Mouse (Mus musculus): ENCODE data around the gene Ckm.

Ckm gene

DNA sequence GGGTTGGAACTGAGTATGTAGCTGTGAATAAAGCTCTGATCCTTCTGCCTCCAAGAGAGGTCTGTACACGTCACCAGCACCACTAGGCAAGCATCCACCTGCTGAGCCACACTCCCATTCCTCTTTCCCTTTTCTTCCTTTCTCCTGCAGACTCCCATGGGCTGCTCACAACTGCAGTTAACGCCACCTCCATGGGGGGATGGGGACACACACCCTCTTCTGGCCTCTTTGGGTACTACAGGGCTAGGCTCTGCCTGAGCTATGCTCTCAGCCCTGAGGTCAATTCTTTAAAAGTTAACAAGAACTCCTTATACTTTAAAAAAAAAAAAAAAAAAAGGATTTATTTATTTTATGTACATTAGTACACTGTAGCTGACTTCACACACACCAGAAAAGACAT lies 27.9 kb downstream of the Ckm start:
- no peak for DNase-seq (ENCODE audit: low read depth, low spot score)

DNA sequence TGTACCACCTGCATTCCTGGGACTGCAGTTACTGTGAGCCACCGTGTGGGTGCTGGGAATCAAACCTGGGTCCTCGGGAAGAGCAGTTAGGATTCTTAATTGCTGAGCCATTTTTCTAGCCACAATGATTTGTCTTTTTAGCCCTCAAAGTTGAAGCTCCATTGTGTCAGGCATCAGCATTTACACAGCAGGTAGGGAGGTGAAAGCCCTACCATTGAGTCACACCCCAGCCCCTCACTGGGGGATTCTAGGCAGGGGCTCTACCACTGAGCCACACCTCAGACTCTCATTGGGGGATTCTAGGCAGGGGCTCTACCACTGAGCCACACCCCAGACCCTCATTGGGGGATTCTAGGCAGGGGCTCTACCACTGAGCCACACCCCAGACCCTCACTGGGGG lies 31.7 kb downstream of the Ckm start:
- DNase-seq (ENCODE audit: low read depth, low spot score), result no peak

DNA sequence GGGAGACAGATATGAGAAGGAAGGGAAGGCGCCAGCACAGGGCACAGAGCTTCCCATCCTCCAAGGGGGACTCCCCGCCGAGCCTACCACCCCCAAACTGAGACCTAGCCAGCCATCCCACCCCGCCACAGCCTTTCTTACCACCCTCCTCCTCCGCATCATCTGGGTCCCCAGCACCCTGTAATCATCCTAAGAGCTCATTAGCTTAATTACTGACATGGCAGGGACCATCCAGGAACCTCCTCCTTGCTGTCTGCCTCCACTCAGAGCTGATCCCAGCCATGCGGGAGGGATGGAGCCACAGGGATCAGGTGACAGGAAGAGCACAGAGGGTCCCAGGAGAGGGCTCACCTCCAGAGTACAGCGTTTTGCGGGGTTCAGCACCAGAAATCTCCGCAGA lies 32.5 kb downstream of the Ckm start:
- DNase-seq (ENCODE audit: low read depth, low spot score), result no peak

DNA sequence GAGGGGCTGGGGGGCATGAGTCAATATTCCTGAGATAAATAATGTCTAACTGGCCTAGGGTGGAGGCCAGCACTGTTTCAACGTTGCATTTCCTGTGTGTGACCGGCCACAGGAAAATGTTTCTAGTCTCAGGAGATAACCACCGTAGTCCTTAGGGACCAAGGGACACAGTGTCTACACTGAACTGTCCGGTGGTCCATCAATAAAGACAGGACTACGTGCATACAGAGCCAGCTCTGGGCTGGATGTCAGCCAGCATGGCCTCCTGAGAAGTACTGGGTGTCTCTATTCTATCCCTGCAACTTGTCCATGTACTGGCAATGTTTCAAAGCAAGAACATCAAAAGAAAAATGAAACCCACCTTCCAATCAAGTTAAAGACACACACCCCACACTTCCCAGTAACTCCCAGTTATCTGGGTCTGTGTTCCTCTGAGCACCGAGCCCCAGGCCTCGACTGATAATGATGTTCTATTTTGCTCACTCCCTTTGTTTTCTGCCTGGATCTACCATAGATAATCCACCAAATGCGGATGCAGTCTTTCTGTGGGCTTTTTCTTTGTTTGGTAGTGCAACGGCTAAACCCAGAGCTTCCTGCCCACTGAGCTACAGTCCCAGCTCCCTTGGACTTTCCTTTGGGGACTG lies 37.0 kb downstream of the Ckm start:
- no peak for DNase-seq (ENCODE audit: low read depth, low spot score)

DNA sequence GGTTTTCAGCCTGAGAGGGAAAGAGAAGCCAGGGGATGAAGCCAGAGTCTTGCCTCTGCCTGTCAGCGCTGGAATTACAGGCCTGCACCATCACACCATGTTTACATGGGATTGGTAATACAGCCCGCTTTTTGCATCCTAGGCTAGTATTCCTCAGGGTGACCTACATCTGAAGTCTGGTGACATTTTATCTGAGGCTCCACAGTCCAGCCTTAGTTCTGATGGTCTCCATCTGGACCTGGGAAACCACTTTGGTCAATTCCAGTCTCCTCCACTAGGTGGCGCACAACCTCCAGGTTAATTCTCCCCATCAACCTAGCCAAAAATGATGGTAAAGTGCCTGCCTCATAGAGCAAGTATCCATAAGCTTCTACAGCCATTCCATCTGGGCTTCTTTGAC lies 38.8 kb downstream of the Ckm start:
- no peak for DNase-seq (ENCODE audit: low read depth, low spot score)

DNA sequence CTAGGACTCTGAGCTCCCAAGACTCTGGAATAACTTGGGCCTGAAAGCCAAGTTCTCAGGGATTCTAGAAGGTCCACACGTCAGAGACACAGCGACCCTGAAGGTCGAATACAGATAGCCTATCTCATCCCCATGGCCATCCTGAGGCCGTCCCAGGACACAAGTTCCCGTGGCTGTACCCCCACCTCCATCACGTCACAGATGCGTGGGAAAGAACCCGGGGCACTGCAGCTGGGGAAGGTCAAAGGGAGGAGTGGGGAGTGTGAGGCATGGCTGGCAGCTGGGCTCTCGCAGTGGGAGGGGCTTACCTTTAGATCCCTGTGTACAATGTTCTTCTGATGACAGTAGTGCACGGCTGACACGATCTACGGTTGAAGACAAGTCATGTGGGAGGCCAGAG lies 40.2 kb downstream of the Ckm start:
- no peak for DNase-seq (ENCODE audit: low read depth, low spot score)

DNA sequence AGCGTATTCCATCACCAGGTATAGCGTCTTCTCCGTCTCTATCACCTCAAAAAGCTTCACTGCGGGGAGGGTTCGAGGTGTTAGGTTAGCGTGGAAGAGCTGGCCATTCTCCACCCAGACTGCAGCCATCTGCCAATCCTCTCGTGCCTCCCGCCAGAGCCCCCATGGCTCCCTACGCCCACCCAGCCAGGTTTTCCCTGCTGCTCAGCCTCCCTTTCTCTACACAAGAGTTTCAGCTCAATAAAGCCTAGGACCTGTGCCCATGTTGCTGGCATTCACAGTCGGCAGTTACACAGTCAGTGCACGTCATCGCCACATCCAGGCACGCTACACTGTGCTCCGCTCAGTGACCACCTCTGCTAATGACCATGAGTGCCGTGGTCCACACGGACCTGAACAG lies 43.1 kb downstream of the Ckm start:
- DNase-seq (ENCODE audit: low read depth, low spot score), result no peak

DNA sequence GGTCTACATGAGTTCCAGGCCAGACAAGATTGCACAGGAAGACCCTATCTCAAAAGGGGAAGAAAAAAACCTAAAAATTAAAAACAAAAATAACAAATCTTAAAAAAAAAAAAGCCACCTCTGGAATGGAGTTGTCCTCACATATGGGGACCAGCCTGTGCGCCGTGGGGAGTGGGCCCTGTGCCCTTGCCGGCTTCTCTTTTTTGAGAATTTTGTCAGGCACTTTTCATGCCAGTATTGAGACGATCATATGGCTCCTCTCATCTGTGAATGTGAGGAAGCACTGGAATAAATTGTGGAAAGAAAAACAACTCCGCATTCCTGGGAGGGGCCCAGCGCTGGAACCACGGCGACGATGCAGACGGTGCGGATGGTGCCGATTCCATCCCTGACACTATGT lies 44.6 kb downstream of the Ckm start:
- DNase-seq (ENCODE audit: low read depth, low spot score), result no peak

DNA sequence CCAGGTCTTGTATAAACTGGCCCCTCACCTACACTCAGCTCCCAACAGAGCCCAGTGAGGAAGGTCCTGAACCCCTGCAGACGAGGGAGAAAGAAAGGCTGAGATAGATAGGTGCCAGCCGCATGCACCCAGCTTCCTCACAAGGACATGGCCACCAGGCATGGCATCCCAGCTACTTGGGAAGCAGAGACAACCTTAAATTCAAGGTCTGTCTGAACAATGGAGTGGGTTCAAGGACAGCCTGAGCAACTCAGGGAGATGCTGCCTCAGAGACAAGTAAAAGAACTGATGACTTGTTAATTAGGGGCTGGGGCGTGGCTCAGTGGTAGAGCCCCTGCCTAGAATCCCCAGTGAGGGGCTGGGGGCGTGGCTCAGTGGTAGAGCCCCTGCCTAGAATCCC lies 50.6 kb downstream of the Ckm start:
- no peak for DNase-seq (ENCODE audit: low read depth, low spot score)

DNA sequence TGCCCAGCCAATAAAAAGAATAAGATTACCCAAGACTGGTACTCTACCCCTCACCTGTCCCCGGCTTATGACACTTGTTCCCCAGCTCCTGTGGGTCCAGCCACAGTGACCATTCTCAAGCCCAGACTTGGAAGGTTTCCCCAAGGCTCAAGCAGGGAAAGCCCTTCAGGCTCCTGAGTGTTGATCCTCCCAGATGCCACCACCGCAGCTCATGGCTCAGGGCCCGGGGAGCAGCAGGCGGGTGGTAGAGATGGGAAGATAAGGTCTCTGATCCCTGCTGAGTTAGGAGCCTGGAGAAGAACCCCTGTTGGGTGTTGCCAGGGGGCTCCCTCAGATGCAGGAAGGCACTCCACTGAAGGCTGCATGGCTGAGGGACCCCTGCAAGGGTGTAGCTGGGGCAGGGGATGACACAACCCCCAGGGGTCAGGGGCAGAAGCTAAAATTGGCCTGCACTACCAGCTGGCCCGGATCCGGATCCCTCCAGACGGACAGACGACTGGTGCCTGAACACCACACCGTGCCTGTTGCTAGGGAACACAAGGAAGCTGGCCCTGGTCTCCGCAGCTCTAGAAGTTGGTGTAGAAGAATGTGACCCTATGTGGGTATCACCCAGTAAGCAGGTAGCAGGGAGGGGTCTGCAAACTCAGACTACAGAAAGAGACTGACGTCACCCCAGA lies 51.4 kb downstream of the Ckm start:
- DNase-seq (ENCODE audit: low read depth, low spot score), result no peak

DNA sequence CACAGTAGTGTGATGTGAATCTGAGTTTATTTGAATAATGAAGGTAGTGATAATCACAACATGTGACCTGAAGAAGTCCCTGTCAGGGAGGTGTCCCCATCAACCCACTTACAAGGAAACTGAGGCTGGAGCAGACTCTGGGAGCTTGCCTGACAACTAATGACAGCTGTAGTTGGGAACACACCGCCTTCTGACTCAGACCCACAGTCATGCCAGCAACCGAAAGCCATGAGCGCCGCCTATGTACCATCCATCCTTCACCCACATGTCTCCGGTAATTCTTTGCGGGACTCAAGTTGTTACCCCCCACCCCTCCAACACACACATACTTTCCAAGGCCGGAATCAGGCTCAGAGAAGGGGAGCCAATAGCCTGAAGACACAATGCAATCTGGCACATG lies 52.1 kb downstream of the Ckm start:
- DNase-seq (ENCODE audit: low read depth, low spot score), result no peak

DNA sequence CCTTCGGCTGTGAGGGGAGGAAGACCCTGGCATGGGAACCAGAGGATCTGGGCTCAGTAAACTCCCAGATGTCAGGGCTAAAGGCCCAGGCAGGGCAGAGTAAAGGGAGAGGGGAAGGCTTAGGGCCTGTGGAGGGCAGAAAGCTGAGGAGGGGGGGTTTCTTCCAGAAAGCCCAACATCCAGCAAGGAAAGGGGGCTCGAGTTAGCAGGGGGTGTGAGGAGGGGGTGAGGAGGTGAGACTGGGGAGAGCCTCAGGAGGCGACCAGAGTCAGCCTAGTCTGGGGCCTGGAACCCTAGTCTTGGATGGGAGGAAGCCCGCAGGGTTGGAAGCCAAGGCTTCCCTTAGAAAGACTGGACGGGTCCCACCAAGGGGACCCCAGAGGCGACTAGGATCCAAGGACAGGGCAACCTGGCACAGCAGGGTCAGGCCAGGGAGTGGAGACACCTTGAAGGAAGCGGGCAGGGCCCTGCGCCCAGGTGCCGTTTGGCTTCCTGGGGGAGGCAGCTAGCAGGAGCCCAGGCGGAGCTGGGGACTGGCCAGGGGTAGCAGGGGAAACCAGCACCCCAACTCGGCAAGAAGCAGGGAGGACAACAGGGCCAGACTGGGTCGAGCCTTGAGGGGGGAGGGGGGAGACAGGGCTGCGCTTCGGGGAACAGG lies 53.0 kb downstream of the Ckm start:
- DNase-seq (ENCODE audit: low read depth, low spot score), result no peak

DNA sequence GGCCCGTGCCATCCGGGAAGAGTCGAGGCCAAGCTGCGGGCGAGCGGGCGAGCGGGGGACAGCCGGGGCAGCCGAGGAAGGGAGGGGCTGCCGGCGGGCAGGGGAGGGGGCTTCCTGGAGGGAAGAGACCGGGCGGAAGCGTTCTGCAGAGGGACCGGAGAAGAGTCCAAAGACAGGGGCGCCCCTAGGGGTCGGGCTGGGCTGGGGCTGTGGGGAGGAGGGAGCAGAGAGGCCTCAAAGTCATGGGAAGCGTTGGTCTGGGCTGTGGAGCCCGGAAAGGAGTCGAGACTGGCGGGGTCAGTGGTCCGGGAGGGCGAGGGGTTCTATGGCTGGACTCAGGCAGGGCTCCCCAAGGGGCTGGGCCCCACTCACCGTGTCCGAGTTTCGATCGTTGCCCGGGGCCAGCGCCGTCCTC lies 53.5 kb downstream of the Ckm start:
- DNase-seq (ENCODE audit: low read depth, low spot score), result no peak

DNA sequence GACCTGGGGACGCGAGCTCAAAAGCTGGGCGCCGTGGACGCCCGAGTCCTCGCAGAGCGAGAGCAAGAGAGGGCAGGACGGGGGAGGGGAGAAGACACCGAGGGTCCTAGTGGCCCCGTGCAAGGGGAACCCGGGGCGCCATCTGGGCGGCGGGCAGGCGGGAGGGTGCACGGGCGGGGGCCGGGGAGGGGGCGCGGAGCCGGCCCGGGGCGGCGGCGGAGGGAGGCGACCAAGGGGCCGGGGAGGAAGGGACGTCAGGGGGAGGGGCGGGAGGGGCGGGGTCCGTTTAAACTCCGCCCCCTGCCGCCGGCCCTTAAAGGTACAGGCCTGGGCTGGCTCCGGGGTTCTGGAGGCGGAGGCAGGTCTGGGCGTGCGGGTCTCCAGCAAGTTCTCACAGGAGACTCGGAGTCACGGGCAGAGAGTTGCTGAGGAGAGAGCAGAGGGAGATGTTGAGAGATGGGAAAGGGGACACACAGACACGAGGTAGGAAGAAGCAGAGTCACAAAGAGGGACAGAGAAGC lies 54.1 kb downstream of the Ckm start, which contains the start of gene Mark4:
TSS of gene Mark4 (minus strand) at position 231 of the 521 bp plus-strand sequence.
- DNase-seq (ENCODE audit: low read depth, low spot score), result no peak

DNA sequence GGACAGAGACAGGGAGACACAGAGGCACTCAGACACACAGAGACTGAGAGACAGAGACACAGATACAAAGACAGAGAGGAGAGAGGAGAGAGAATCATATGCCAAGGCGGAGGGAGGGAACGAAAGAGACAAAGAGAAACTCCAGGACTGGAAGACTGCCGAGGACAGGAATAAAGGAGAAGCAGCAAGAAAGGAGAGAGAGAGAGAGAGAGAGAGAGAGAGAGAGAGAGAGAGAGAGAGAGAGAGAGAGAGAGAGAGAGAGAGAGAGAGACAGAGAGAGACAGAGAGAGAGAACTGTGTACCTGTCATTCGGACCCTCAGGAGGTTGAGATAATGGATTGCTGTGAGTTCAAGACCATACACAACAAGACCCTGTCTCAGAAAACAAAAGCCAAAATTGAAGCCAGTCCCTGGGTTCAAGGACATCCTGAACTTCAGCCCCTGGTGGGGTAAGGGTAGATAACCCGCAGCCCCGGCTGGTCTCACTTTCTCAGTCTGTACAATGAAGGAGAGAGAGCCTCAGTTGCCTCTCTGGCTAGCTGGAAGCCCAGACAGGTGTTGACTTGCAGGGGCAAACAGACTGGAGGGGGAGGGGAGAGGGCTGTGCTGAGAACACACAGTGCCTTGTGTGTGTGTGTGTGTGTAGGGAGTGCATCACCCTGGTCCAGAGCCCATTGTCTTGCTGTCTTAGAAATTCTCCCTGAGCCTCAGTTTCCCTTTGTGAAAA lies 54.7 kb downstream of the Ckm start:
- no peak for DNase-seq (ENCODE audit: low read depth, low spot score)

DNA sequence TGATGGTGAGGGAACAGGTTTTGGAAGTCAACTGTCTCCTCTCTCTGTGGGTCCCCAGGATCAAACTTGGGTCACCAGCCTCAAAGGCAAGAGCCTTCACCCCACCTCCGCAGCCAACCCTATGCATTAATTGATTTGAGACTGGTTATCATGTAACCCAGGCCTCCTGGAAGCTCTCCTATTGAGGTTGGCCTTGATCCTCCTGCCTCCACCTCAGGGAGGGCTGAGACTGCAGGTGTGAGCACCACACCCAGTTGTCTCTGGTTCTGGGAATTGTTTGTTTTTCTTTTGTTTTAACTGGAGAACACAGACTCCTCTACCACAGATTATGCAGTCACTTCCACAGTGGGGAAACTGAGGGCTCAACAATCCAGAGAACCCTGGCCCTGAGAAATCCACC lies 55.9 kb downstream of the Ckm start:
- DNase-seq (ENCODE audit: low read depth, low spot score), result no peak

DNA sequence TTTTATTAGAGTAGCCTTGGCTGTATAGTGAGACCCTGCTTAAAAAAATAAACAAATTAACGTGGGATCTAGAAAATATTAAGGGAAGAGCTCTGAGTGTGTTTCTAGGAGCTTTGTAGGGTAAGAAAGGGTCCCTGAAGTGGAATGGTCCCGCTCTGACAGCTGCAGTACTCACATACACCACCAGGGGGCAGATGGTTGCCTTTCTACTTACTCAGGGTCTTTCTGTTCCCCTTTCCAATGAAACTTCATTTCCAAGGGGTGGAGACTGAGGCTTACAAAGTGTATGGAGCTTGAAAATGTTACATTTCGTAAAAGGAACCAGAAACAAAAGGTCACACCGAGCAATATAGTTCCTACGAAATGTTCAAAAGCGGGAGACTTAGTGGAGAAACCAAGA lies 56.9 kb downstream of the Ckm start:
- DNase-seq (ENCODE audit: low read depth, low spot score), result no peak

DNA sequence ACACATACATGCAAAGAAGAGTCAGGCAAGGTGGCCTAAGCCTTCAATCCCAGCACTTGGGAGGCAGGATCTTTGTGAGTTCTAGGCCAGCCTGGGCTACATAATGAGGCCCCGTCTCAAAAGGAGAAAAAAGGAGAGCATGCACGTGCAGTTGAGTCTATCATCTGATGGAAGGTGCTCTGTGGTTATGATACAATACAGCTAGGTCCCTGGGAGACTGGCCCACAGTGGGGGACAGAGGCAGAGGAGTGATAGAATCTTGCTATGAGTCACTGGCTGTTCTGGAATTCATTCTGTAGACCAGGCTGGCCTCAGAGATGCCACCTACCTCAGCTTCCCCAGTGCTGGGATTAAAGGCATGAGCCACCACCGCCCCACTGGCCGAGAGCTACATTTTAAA lies 57.9 kb downstream of the Ckm start:
- no peak for DNase-seq (ENCODE audit: low read depth, low spot score)

DNA sequence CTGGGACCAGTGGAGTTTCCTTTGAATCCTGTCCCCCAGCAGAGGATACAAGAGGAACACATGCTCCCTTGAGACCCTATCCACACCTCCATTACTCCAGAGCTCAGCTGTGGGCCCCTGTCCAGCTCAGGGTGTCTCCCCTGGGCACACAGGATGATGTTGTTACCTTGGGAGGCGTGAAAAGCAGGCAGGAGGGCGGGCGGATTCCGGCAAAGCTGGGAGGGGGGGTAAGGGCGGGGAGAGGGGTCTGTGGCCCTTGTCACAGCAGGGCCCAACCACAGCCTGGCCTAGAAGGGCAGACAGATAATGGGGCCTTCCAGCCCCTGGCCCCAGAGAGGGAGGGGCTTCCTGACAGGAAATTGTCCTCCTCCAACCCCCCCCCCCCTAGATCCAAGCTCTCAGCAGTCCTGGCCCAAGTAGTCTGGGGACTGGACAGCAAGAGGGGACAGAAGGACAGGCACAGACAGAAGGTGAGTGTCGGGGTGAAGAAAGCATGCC lies 58.4 kb downstream of the Ckm start, which contains the start of gene Exoc3l2:
TSS of gene Exoc3l2 (plus strand) at position 448 of the 498 bp plus-strand sequence.
- DNase-seq (ENCODE audit: low read depth, low spot score), result no peak

DNA sequence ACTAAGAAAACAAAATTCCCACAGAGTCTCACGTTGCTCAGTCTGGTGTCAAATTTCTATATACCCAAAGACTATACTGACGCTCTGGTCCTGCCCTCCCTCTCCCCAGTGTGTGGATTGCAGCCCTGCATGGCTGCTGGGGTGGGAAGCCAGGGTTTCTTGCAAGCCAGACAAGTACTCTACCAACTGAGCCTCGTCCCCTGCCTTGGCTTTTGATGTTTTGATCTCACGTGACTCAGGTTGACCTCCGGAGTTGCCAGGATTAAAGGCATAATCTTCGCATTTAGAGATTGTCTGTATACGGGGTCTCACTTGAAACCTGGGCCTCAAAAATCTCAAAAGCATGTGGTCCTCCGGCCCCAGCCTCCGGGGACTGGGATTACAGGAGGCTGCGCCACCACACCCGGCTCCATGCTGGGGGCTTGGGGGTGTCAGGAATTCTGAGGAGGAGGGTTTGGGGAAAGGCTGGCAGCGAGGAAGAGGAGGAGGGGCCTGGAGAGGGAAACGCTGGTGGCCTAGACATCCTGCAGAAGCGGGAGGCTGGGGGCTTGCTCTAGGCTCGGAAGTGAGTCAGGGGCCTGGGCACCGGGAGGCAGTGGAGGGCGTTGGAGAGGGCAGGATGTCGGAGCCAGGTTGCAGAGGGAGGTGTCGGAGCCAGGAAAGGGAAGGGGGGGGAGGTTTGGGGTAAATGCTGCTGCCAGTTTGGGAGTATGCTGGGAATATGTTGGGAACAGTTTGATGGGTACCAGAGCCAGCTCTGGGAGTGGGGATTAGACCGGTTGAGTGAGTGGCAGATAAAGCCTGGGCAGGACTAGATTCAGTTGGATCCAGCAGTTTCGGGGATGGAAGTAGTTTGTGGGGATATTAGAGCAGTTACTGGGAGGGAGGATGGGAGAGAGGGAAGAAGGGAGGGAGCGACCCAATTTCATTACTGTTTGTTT lies 60.1 kb downstream of the Ckm start:
- no peak for DNase-seq (ENCODE audit: low read depth, low spot score)

DNA sequence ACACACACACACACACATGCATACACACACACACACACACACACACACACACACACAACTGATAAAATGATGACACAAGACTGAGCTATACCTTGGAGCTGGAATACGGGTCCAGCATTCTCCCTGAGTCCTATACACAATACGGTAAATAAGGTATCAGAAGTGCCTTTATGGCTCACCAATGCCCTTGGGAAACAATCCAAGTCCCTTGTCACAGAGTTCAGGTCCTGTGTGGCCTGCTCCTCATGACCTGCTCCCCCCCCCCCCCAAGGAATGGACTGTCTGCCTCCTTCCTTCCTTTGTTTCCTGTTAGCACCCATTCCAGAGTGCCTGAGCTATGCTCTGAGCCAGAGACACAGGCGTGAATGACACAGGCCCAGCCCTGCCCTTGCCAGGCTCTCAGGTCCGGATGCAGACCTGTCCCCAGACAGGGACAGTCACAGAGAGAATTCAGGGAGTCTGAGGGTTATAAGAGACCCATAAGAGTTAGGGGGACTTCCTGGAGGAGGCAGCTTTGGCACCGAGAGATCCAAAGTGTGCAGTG lies 62.1 kb downstream of the Ckm start:
- no peak for DNase-seq (ENCODE audit: low read depth, low spot score)
